Mouse (Mus musculus) ES-Bruce4 (cell line): ENCODE results near the gene Fgf7. TPM values are rescaled to one million over a fixed set of nuclear protein-coding genes. Genes with fewer than 3 reads are reported as not detected.

ENCODE experiments used
- H3K27ac ChIP-seq: 2 replicates; pipeline ENCODE4 v1.5.1; 2012; ENCODE audit warnings: low read length, inconsistent platforms; ENCODE audit not compliant: insufficient read depth
- H3K27me3 ChIP-seq: 2 replicates; pipeline ENCODE4 v1.6.1; 2012; ENCODE audit warnings: mild to moderate bottlenecking, low read length, inconsistent platforms; ENCODE audit not compliant: control insufficient read depth, poor library complexity, insufficient read depth, severe bottlenecking
- H3K36me3 ChIP-seq: 2 replicates; pipeline ENCODE4 v1.6.1; 2012; ENCODE audit warnings: inconsistent platforms, mild to moderate bottlenecking, low read length, moderate library complexity; ENCODE audit not compliant: control insufficient read depth, poor library complexity, insufficient read depth, severe bottlenecking
- H3K4me1 ChIP-seq: one replicate; pipeline ENCODE4 v1.8.1; 2011; ENCODE audit warnings: low read length; ENCODE audit not compliant: control insufficient read depth, insufficient read depth
- H3K4me3 ChIP-seq: 2 replicates; pipeline ENCODE4 v1.5.1; 2011; ENCODE audit warnings: low read depth, mild to moderate bottlenecking, low read length
- H3K9ac ChIP-seq: 2 replicates; pipeline ENCODE4 v1.6.1; 2012; ENCODE audit warnings: low read depth, mild to moderate bottlenecking, inconsistent platforms; ENCODE audit not compliant: poor library complexity, severe bottlenecking
- H3K9me3 ChIP-seq: replicated peaks from 2 replicates; pipeline ENCODE4 v1.6.1; 2012; ENCODE audit warnings: mild to moderate bottlenecking, low read length, inconsistent platforms; ENCODE audit not compliant: control insufficient read depth, poor library complexity, insufficient read depth, severe bottlenecking
- CTCF ChIP-seq: IDR thresholded peaks from one replicate; pipeline ENCODE4 v1.8.1; 2011; ENCODE audit warnings: low read depth, low read length
- EP300 ChIP-seq: IDR thresholded peaks from 2 replicates; pipeline ENCODE4 v1.6.1; 2011; ENCODE audit warnings: low read depth, low read length; ENCODE audit not compliant: insufficient read depth
- POLR2A ChIP-seq: IDR thresholded peaks from one replicate; pipeline ENCODE4 v1.8.1; 2011; ENCODE audit warnings: low read length; ENCODE audit not compliant: insufficient read depth
- polyA plus RNA-seq: library from polyadenylated mRNA; stranded (reverse); fragments of >200 nt; gene quantifications from 2 replicates; pipeline ENCODE4 v1.2.4, GENCODE M21; 2011; ENCODE audit warnings: low read depth; ENCODE audit not compliant: missing spikeins, insufficient read depth, insufficient read length

Fgf7 gene
- polyA plus RNA-seq, 1 experiment = 0.34 TPM

- no peaks in the 10 kb centered on the region for H3K36me3 ChIP-seq
- no peak overlapping the region for H3K4me3 ChIP-seq
- H3K9ac ChIP-seq = no peak overlapping the region
- H3K27ac ChIP-seq = no peak overlapping the region
- no peak for TF ChIP-seq CTCF
- no peak for TF ChIP-seq EP300
- no peak for TF ChIP-seq POLR2A
- H3K27me3 ChIP-seq = no peaks in the 10 kb centered on the region
- H3K4me1 ChIP-seq = no peaks in the 10 kb centered on the region
- no peaks in the 10 kb centered on the region for H3K9me3 ChIP-seq
Observed at GRCm38 (mm10) chr2:126038221-126039000, 4.0 kb downstream of the Fgf7 start.

DNA sequence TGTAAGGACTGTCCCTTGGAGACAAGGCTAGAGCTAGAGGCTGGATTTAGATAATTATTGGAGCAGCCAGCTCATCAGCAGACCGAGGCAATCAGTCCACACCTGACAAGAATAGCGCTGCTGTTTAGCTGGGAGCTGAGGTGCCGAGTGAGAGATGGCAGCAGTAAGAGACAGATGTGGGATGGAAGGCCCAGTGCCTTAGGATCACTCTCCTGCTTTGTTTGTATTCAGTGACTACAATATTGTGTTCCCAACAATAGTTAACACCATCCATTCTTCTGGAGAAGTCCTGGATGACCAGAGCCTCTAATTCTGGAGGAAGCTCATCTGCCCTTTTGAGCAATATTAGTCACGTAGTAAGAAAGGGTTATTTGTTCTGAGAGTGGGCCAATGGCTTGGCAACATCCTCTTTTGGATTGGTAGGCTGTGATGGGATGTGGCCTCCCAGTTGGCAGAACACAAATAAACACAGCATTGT lies 5.0 kb downstream of the Fgf7 start:
- H3K4me3 ChIP-seq = no peak overlapping the region
- H3K9ac ChIP-seq = no peak overlapping the region
- TF ChIP-seq POLR2A = no peak
- no peak for TF ChIP-seq EP300
- TF ChIP-seq CTCF = no peak
- H3K4me1 ChIP-seq = peaks cover 1% of the 10 kb centered on the region
- H3K36me3 ChIP-seq = no peaks in the 10 kb centered on the region
- H3K27me3 ChIP-seq = no peaks in the 10 kb centered on the region
- H3K9me3 ChIP-seq = no peaks in the 10 kb centered on the region
- H3K27ac ChIP-seq = no peak overlapping the region

DNA sequence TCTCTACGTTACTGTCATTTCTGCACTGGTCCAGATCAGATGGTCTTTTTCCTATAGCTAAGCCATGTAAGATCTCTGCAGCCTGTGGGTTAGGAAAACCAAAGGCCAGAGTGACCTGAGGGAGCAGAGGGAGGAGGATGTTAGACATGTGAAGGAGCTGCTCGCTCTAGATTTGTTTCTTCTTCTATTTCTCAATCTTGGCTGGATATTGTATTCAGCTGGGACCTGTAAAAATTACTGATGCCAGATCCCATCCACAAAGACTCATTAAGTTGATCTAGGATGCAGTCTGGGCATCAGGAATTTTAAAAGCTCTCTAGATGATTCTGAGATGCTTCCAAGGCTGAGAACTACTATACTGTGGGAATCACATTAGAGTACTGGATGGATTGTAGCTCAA lies 6.2 kb downstream of the Fgf7 start:
- no peak overlapping the region for H3K4me3 ChIP-seq

DNA sequence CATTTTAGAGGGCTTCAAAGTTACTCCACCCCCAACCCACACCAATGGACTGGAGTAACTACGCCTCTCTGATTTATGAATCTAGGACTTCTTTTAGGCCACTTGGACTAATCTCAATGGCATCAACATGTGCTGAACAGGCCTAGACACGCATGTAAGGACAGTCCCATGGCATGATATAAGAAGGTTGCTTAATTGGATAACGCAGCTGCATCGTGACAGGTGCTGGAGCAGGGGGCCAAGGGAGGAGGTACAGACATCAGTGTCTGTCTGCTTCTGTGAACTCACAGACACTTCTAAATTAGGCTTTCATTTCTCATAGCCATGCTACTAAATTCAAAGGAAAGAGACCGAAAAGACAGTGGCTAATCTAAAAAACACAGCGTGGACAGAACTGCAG lies 6.8 kb downstream of the Fgf7 start:
- Histone ChIP-seq H3K27me3 (no peaks in the 10 kb centered on the region), H3K9ac (no peak overlapping the region), H3K4me1 (peaks cover 1% of the 10 kb centered on the region), H3K27ac (no peak overlapping the region), H3K36me3 (no peaks in the 10 kb centered on the region), H3K9me3 (no peaks in the 10 kb centered on the region), H3K4me3 (no peak overlapping the region)
- TF ChIP-seq POLR2A (no peak), CTCF (no peak), EP300 (no peak)

More for the DNA sequence above, 6.2 kb downstream of the Fgf7 start:
- Histone ChIP-seq H3K4me1 (peaks cover 1% of the 10 kb centered on the region), H3K27ac (no peak overlapping the region), H3K9me3 (no peaks in the 10 kb centered on the region), H3K36me3 (no peaks in the 10 kb centered on the region), H3K27me3 (no peaks in the 10 kb centered on the region), H3K9ac (no peak overlapping the region)
- TF ChIP-seq CTCF = no peak
- no peak for TF ChIP-seq POLR2A
- TF ChIP-seq EP300 = no peak

GRCm38 (mm10) chr2:126042674-126043073 lies 8.2 kb downstream of the Fgf7 start:
- H3K9ac ChIP-seq = no peak overlapping the region
- no peaks in the 10 kb centered on the region for H3K27me3 ChIP-seq
- H3K4me1 ChIP-seq = peaks cover 1% of the 10 kb centered on the region
- no peaks in the 10 kb centered on the region for H3K36me3 ChIP-seq
- no peak for TF ChIP-seq CTCF
- TF ChIP-seq POLR2A = no peak
- TF ChIP-seq EP300 = no peak
- H3K9me3 ChIP-seq = no peaks in the 10 kb centered on the region
- H3K27ac ChIP-seq = no peak overlapping the region
- H3K4me3 ChIP-seq = no peak overlapping the region

- TF ChIP-seq CTCF (no peak), EP300 (no peak), POLR2A (no peak)
- Histone ChIP-seq H3K4me3 (no peak overlapping the region), H3K27ac (no peak overlapping the region), H3K4me1 (peaks cover 1% of the 10 kb centered on the region), H3K36me3 (no peaks in the 10 kb centered on the region), H3K9me3 (no peaks in the 10 kb centered on the region), H3K9ac (no peak overlapping the region), H3K27me3 (no peaks in the 10 kb centered on the region)
Observed at GRCm38 (mm10) chr2:126045621-126046020, 11.2 kb downstream of the Fgf7 start.
